Mouse (Mus musculus) c-Kit-negative CD71-positive TER-119-positive erythroid progenitor cells, embryonic 14.5 days (primary cell): ENCODE measurements around the gene Hist1h3e.
"Not testable (repeated sequence)": the region's sequence is repeated elsewhere in the genome, so short reads cannot be mapped to it uniquely, and the experiment has no call there.

Source experiments
- DNase-seq: peaks from one replicate; pipeline ENCODE4 v3.0.0-alpha.2; 2013; ENCODE audit warnings: low read depth, low spot score

The Hist1h3e gene

DNA sequence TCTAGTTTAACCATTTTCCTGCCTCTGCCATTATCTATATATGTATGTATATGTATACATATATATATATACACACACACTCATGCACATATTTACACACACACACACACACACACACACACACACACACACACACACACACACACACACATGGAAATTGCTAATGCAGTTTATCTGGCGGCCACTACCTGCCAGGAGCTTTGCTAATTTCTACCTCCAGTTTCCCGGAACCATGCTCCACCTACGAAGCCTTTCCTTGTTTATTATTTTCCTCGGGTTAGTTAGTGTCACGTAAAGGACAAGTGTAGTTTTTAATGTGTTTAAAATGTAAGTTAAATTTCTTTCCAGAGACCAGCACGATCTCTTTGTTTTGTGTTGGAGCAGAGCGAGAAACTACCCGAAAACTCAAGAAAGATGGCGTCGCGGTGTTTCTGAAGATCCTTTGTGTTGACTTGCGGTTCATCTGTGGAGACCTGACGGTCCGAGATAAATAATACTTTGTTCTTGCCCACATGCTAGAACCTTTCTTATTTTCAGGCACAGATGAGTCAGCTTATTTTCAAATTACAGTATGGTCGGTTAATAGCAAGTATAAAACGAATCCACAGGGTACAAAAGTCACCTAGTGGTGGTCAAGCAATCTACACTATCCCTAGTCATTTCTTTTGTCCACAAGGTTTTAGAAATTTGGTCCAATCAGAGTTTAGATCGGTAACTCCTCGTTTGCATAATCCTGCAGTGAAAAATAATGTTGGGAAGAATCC lies 712 bp upstream of the Hist1h3e start:
- DNase-seq, result no peak

DNA sequence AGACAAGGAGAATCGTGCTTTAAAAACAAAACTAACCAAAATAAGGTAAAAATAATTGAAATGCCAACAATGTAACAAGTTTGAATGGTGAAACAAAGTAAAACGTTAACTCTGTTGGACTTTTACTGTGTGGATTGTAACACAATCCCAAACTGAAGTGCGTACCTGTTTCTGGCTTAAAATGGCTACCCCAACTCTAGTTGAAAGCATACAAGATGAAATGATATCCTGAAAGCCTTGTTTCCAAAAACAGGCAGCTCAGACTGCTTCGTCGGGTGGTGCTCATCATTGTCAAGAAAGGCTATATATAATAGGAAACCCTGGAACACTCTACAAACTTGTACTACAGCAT lies 662 bp downstream of the Hist1h3e start:
- DNase-seq, result not testable (repeated sequence)

DNA sequence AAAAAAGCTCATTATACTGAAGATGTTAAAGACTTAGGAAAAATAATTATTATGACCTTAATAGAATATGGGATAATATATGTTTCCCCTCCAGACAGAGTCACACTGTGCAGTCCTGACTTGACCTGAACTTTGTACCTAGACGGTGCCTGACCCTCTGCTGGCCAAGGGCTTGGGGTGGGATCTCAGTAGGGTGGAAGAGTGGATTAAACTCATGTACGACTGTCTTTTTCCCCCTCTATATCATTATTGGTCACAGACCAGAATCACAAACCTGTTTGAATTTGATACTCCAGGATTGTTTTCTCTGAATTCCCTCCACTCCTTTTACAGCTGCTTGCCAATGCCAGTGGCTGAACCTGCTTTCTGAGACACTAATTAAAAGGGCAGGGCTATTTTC lies 1.5 kb downstream of the Hist1h3e start:
- not testable (repeated sequence) for DNase-seq

DNA sequence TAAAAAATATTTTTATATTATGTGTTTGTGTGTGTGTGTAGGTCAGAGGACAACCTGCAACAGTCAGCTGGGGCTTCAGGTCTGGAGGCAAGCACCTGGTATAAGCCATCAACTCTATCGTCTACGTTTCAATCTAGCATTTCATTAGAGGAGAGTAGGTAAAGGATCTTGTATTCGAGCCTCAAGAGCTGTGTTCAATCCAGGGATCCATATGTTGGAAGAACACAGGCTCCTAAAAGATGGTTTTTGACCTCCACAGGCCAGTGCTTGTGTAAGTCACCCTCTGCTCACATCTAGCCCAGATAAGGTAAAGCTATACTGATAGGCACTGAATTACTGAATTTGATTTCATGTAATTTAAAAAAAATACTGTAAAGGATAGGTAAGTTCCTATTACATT lies 5.3 kb downstream of the Hist1h3e start:
- no peak for DNase-seq

DNA sequence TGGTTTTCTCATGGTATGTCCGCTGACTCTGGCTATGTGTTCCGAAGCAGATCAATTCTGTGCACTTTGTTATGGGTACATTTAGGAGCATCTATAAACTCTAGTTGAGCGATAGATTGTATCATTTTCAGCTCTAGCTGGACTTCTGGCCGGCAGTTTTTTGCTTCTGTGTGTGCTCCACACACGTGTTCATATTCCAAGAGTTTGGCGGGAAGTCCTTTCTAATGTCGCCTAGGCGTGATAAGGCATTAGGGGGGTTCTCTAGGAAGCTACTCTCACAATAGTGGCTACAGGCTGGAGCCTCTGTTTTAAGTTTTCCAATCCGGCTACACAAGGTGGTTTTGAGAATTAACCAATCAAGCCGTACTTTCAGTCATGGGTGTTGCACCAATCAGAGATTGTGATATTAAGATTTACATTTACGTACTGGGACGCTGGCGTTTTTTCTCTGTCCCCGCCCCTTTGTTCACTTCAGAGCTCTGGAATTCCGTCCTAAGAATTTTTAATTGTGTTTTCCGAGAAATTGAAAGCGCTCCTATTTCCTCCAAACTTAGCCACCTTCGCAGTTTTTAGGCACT lies 6.2 kb downstream of the Hist1h3e start:
- DNase-seq, result peak; percentile 83

DNA sequence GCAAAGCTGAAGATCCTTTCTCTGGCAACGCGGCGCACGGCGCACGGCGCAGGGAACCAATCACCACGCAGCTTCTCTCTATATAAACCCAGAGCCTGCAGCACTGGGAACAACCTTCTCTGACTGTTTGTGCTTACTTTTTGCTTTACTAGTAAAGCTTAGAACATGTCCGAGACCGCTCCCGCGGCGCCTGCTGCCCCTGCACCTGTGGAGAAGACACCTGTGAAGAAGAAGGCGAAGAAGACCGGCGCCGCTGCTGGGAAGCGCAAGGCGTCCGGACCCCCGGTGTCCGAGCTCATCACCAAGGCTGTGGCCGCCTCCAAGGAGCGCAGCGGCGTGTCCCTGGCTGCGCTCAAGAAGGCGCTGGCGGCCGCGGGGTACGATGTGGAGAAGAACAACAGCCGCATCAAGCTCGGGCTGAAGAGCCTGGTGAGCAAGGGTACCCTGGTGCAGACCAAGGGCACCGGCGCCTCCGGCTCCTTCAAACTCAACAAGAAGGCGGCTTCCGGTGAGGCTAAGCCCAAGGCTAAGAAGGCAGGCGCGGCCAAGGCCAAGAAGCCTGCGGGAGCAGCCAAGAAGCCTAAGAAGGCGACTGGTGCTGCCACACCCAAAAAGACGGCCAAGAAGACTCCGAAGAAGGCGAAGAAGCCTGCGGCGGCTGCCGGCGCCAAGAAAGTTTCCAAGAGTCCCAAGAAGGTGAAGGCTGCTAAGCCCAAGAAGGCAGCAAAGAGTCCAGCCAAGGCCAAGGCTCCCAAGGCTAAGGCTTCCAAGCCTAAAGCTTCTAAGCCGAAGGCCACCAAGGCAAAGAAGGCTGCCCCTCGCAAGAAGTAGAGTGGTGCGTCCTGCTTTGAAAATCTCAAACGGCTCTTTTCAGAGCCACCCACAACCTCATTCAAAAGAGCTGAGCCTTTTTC lies 7.0 kb downstream of the Hist1h3e start:
- peak; percentile 89 for DNase-seq

DNA sequence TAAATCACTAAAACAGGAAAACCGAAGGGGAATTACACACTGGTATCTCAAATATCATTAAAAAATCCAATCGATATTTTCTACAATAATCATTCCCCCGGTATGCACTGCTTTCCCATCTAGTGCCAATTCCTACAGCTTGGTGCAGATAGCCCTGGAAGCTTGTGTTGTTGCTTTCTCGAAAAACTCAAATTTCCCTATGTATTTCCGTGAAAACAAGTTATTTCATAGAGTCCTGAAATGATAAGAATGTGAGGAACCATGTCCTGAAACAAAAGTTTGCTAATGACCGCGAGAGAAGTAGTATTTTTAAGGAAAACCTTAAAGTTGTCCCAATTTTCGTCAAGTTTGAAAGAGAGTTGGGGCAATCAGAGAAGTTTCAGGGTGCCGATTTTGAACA lies 7.8 kb downstream of the Hist1h3e start:
- no peak for DNase-seq

DNA sequence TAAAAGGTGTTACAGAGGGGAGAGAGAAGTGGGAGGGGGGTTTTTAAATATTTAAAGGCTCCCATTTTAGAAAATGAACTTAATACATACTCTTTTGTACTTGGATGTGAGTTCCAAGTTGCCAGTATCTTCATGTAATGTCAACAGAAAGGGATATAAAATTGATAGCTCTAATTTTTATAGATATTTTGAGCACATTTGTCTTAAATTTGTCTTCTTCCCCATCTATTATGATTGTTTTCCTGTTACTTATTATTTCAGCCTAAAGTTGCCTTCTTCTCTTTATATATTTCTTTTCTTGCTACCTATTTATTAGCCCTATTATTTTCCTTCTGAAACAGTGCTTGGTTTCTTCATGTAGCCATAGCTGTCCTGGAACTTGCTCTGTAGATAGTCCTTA lies 9.2 kb downstream of the Hist1h3e start, which contains the start of gene Hist1h1d:
TSS of gene Hist1h1d (plus strand) at position 301 of the 400 bp plus-strand sequence.
- no peak for DNase-seq

DNA sequence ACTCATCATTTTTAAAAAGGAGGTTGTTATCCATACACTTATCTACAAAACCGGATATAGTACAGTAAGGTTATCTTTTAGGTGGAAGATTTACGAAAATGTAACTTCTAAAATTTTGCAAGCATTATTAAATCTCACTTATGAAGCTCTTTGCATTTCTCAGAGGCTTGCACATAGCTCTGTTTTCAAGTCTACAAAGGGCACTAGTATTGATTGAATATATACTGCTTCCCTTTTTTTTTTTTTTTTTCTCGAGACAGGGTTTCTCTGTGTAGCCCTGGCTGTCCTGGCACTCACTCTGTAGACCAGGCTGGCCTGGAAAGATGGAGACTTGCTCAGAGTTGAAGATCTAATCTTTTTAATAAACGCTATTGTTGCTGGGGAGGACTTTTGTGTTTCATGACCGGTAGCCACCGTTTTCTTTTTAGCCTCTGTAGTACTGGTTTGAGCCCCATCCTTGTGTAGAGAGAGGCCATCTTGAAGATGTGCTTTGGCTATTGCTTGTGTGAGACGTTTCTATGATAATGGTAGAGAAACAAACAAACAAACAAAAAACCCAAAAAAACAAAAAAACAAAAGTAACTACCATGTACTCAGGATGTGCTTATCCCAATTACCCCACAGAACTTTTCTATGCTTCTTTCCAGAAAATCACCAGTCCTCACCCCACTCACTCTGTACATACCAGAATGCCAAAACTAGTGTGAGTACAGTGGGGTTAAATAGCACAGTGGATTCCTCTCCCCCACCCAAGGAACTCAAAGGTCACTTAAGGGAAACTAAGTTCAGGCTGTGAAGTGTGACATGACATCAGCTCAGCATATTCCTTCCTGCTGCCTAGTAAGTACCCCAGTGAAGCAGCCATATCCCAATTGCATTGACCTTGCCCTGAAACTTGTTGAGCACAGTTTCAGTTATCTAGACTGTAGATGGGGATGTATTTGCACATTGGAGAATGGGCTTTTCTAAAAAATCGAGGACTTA lies 9.9 kb downstream of the Hist1h3e start:
- no peak for DNase-seq

DNA sequence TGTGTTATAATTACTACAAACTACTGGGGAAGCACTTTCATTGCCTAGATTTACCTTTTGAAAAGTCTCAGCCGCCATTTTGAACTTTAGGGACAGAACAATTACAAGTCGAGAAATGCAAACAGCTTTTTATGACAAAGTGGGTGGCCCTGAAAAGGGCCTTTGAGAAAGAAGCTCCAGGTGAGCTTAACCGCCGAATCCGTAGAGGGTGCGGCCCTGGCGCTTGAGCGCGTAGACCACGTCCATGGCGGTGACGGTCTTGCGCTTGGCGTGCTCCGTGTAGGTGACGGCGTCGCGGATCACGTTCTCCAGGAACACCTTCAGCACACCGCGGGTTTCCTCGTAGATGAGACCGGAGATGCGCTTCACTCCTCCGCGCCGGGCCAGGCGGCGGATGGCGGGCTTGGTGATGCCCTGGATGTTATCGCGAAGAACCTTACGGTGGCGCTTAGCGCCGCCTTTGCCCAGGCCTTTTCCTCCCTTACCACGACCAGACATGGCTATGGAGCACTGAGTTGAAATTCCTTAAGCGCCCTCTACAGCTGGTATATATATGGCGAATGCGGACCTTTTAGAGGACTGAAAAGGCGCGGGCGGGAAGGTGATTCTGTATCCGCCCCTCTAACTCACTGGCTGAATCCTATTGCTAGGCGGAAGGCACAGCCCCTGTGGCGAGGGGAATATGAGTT lies 10.9 kb downstream of the Hist1h3e start, which contains the start of gene Hist1h4f:
TSS of gene Hist1h4f (minus strand) at position 503 of the 689 bp plus-strand sequence.
- peak; percentile 95 for DNase-seq

DNA sequence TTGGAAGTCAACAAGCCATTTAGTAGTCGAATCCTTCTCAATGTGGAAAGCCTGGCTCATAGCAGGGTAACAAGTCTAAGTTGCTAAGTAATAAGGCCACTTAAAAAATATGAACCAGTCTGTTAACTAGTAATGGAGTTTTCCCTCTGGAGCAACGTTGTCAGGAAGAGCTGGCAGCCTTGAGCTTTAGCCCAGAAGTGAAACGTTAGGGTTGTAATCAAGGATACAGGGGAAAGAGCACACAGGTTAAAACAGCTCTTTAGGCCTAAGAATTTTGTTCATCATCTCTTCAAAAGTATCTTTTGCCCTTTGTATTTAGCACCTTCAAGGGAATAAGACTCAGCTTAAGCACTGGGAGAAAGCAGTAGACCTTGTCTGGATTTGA lies 11.4 kb downstream of the Hist1h3e start:
- no peak for DNase-seq

DNA sequence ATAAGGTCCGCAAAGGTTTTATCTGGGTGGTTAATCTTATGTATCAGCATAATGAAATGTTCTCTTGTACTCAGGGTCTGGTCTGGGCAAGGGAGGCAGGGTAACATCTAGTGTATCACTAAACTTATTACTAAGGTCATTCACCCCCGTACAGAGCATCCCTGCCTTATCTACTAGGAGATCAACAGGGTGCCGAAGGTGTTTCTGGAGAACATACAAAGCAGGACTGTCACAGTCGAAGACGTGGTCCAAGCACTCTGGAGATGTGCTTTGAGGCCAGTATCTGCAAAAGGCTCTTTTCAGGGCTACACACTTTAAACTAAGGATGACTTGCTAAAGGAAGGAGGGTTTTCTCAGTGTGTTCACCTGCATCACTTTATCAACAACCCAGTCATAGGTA lies 15.5 kb downstream of the Hist1h3e start:
- no peak for DNase-seq

DNA sequence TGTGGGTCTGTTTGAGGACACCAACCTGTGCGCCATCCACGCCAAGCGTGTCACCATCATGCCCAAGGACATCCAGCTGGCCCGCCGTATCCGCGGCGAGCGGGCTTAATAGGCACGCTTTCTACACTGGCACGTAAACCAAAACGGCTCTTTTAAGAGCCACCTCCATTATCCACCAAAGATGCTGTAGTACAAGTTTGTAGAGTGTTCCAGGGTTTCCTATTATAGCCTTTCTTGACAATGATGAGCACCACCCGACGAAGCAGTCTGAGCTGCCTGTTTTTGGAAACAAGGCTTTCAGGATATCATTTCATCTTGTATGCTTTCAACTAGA lies 17.4 kb downstream of the Hist1h3e start:
- DNase-seq, result not testable (repeated sequence)

DNA sequence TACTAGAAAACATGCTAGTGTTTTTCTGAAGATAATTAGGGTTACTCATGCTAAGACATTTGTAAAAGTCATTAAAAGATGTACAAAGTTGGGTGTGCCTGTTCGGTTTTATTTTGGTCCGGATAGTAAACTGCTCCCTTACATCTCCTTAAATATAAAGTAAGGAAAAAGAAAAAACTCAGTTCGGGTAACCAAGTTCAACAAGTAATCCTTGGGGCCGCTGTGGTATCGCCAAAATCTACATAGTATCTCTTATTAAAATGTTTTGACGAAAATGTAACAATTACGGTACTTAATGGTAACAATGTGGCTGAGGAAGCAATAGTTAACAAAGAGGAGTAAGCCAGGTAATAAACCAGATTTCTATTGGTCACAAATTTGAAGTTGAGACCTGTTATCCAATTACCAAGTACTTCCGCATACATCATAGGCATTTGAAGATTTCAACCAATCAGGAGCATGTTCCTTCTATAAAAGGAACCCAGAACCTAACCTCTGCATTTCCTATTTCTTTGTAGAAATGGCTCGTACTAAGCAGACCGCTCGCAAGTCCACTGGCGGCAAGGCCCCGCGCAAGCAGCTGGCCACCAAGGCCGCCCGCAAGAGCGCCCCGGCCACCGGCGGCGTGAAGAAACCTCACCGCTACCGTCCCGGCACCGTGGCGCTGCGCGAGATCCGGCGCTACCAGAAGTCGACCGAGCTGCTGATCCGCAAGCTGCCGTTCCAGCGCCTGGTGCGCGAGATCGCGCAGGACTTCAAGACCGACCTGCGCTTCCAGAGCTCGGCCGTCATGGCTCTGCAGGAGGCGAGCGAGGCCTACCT lies 18.0 kb downstream of the Hist1h3e start, which contains the start of gene Hist1h3f:
TSS of gene Hist1h3f (plus strand) at position 88 of the 822 bp plus-strand sequence.
- DNase-seq, result peak; percentile 93

DNA sequence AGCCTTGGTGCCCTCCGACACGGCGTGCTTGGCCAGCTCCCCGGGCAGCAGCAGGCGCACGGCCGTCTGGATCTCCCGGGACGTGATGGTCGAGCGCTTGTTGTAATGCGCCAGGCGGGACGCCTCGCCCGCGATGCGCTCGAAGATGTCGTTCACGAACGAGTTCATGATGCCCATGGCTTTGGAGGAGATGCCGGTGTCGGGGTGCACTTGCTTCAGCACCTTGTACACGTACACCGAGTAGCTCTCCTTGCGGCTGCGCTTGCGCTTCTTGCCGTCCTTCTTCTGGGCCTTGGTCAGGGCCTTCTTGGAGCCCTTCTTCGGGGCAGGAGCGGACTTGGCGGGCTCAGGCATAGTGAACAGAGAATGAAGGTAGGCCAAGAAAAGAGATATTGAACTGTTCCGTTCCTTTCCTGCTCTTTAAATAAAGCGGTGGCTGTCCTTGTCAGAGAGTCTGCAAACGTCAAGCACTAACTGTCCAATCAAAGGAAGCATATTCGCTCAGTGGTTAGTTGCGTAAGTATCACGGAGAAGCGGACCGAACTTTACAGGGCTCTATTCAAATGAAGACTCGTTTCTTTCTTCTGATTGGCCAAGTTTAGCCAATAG lies 19.1 kb downstream of the Hist1h3e start, which contains the start of gene Hist1h2bh:
TSS of gene Hist1h2bh (minus strand) at position 394 of the 609 bp plus-strand sequence.
- peak; percentile 90 for DNase-seq

DNA sequence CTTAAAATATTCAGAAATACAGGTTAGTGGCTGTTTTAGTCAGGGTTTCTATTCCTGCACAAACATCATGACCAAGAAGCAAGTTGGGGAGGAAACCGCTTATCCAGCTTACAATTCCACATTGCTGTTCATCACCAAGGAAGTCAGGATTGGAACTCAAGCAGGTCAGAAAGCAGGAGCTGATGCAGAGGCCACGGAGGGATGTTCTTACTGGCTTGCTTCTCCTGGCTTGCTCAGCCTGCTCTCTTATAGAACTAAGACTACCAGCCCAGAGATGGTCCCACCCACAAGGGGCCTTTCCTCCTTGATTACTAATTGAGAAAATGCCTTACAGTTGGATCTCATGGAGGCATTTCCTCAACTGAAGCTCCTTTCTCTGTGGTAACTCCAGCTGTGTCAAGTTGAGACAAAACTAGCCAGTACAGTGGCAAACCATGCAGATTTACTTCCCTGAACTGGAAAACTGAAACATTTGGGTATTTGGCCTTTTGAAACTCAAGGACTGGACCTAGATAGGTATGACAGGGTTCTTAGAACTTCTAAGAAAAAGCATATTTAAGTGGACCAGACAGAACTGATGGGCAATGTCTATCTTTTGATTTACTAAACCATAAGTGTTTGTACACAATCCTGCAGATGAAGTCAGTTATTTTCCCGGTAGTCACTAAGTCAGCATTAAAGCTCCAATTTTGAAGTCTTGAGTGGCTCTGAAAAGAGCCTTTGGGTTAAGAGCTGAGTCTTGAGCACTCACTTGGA lies 19.8 kb downstream of the Hist1h3e start:
- not testable (repeated sequence) for DNase-seq

DNA sequence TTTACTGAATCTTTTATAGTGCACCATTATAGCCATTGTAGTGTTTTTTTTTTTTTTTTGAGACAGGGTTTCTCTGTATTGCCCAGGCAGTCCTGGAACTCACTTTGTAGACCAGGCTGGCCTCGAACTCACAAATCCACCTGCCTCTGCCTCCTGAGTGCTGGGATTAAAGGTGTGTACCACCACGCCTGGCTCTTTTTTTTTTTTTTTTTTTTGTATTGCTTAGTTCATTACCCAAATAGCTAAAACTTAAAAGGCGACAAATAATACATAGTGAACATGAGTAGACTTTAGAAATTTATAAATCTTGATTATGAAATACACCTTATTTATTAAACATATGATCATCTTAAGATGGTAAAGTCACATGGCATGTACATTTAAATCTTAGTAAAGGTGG lies 20.7 kb downstream of the Hist1h3e start:
- DNase-seq, result no peak

DNA sequence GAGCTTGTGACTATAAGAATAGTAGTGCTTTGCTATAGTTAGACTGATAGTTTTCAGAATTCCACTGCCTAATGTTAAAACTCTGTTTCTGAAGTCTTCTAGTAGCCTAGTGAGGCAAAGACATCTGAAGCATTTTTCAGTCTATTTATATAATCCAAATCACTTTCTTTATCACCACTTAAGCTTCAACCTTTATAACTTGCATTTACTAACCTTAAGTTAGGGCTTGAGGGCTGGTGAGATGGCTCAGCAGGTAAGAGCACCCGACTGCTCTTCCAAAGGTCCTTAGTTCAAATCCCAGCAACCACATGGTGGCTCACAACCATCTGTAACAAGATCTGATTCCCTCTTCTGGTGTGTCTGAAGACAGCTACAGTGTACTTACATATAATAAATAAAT lies 22.3 kb downstream of the Hist1h3e start:
- DNase-seq, result not testable (repeated sequence)
